14 mouse cellular contexts compared by ENCODE assay signal in genomic region chr16:84583773-84584229, GRCm38 (mm10).
DNase-seq lines count a peak whose midpoint lies in the region; ATAC-seq and TF ChIP-seq lines count a peak whose summit lies in the region.
"Had no signal": no experiment of that assay in that cellular context is flagged by ENCODE, and none has a peak within 500 bp of the region (broad histone marks: within the 10 kb centered on the region; RNA-seq: fewer than 3 reads in every experiment).

No protein-coding gene starts in this region.

- no peaks in the 10 kb centered on the region for H3K36me3 ChIP-seq in liver, adult 2 months (ENCODE audit: control insufficient read depth, insufficient read depth, low read length)
- no peaks in the 10 kb centered on the region for H3K36me3 ChIP-seq in macrophage (ENCODE audit: inconsistent target)
- no peaks in the 10 kb centered on the region for H3K36me3 ChIP-seq in heart, embryonic 12.5 days
- H3K36me3 ChIP-seq: hindbrain, embryonic 15.5 days; neural tube, embryonic 15.5 days had no signal

- H3K79me2 ChIP-seq in liver, adult 2 months (ENCODE audit: control insufficient read depth, insufficient read depth, low read length) = no peaks in the 10 kb centered on the region
- H3K79me2 ChIP-seq in macrophage (ENCODE audit: inconsistent target) = no peaks in the 10 kb centered on the region

- peak; percentile 8 for DNase-seq in liver, adult 2 months (ENCODE audit: extremely low read depth, low read depth, low spot score)
- DNase-seq in liver = no peak
- peak; percentile 89 for DNase-seq in thymus, postnatal 0 days (ENCODE audit: low spot score)
- no peak for DNase-seq in testis, postnatal 14 days (ENCODE audit: low spot score)
- no peak for DNase-seq in embryo, embryonic 10 days (ENCODE audit: low spot score)
- DNase-seq: cerebellum, adult 18-20 months; gastrocnemius, postnatal 10 days; left cerebral cortex, postnatal 4 days had no signal

- no peaks in the 10 kb centered on the region for H3K4me1 ChIP-seq in liver, adult 2 months (ENCODE audit: control insufficient read depth, insufficient read depth, low read length)
- H3K4me1 ChIP-seq in heart, embryonic 12.5 days (replicated peaks) = no peaks in the 10 kb centered on the region
- H3K4me1 ChIP-seq: hindbrain, embryonic 15.5 days; neural tube, embryonic 15.5 days had no signal

- TF ChIP-seq POLR2A in liver, adult 2 months (IDR thresholded peaks at IDR 0.05; ENCODE audit: extremely low read depth, insufficient read depth, low read length) = no peak

- H3K4me2 ChIP-seq in heart, embryonic 12.5 days = no peak overlapping the region
- H3K4me2 ChIP-seq: hindbrain, embryonic 15.5 days; midbrain, embryonic 11.5 days; neural tube, embryonic 15.5 days had no signal

- H3K9ac ChIP-seq in liver, adult 2 months (ENCODE audit: low read depth, low read length) = no peak overlapping the region; the same call in 1 of the 2 replicates
- H3K9ac ChIP-seq in heart, embryonic 12.5 days = no peak overlapping the region
- H3K9ac ChIP-seq: hindbrain, embryonic 15.5 days; neural tube, embryonic 15.5 days had no signal

- H3K9me3 ChIP-seq in heart, embryonic 12.5 days (replicated peaks) = no peaks in the 10 kb centered on the region
- H3K9me3 ChIP-seq: hindbrain, embryonic 15.5 days; neural tube, embryonic 15.5 days had no signal

- H3K4me3 ChIP-seq in liver, adult 2 months (ENCODE audit: insufficient read depth, low read depth, low read length) = peak overlapping the region; percentile 45
- peak overlapping the region; percentile 10; the same call in 1 of the 2 replicates for H3K4me3 ChIP-seq in macrophage (ENCODE audit: inconsistent target)
- no peak overlapping the region for H3K4me3 ChIP-seq in heart, embryonic 12.5 days
- H3K4me3 ChIP-seq: hindbrain, embryonic 15.5 days; neural tube, embryonic 15.5 days had no signal

- H3K27ac ChIP-seq in liver, adult 2 months (replicated peaks; ENCODE audit: insufficient read depth, low read depth, low read length) = no peak overlapping the region
- peak overlapping the region; percentile 87 for H3K27ac ChIP-seq in macrophage
- no peak overlapping the region for H3K27ac ChIP-seq in heart, embryonic 12.5 days (ENCODE audit: poor library complexity, severe bottlenecking)
- H3K27ac ChIP-seq: hindbrain, embryonic 15.5 days; neural tube, embryonic 15.5 days had no signal

- TF ChIP-seq CTCF in liver, adult 2 months (IDR thresholded peaks at IDR 0.05; ENCODE audit: low read depth, low read length) = no peak

- 83% methylated on average over 19 of the region's 19 CpGs for WGBS in liver, adult 2 months
- WGBS in macrophage (ENCODE audit: missing documents) = 19% methylated on average over 17 of the region's 19 CpGs
- WGBS in heart, embryonic 12.5 days = 84% methylated on average over 19 of the region's 19 CpGs

- ATAC-seq in activated CD4-positive, CD25-positive, alpha-beta regulatory T cell, adult 4 months = peak; percentile 86
- no peak for ATAC-seq in heart, embryonic 12.5 days (ENCODE audit: insufficient number of reproducible peaks, low FRiP score)

- H3K27me3 ChIP-seq in liver, adult 2 months (ENCODE audit: control insufficient read depth, insufficient read depth, low read length) = no peaks in the 10 kb centered on the region
- no peaks in the 10 kb centered on the region for H3K27me3 ChIP-seq in heart, embryonic 12.5 days (replicated peaks)
- H3K27me3 ChIP-seq: hindbrain, embryonic 15.5 days; neural tube, embryonic 15.5 days had no signal

Comparison
In these comparisons a context has a peak if more than half of its experiments do, and no peak if none do; other contexts are left out.
1. DNase-seq: peak in liver, adult 2 months (single experiment) and thymus, postnatal 0 days (single experiment); none in liver (single experiment), testis, postnatal 14 days (single experiment) and embryo, embryonic 10 days (single experiment).